In the genomic region with DNA sequence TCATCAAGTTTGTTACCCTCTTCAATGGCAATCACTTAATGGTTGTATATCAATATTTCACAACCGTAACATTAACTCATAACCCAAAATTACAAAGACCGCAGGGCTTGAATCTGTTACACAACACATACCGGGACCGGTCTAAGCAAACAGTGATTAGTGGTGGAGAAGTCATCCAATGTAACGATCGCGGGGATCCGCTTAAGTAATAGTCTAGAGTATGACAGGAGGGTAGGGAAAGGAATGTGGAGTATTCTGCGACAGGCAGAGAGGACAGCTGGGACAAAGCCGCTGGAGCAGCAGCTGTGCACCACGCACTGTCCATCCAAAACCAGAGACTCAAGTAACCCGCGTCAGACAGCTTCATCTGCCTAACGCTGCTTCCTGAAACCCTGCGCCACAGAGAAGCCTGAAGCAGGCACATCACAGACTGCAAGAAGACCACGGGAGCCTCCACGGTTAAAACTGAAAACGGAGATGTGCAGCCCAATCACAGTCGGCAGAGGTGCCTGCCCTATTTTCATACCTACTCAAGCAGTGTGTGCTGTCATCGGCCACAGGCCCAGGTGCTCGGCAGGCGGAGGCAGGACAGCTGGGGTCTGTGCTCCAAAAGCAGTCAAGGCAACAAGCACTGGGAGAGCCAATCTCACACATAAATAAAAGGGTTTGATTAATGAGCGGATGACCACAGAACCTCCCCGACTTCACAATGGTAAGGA, we compare ENCODE assay signal across 10 mouse cellular contexts. TPM values are rescaled to one million over a fixed set of nuclear protein-coding genes. Genes with fewer than 3 reads are reported as not detected.
DNase-seq lines count a peak whose midpoint lies in the region; ATAC-seq and TF ChIP-seq lines count a peak whose summit lies in the region.
"Had no signal": no experiment of that assay in that cellular context is flagged by ENCODE, and none has a peak within 500 bp of the region (broad histone marks: within the 10 kb centered on the region; RNA-seq: fewer than 3 reads in every experiment).

No protein-coding gene starts in this region.

- H3K27ac ChIP-seq in kidney, embryonic 16.5 days (ENCODE audit: low read length), result no peak overlapping the region
- H3K27ac ChIP-seq in limb, embryonic 14.5 days (replicated peaks; ENCODE audit: low read depth, low read length), result no peak overlapping the region
- no peak overlapping the region for H3K27ac ChIP-seq in thymus, adult 2 months (ENCODE audit: control insufficient read depth, insufficient read depth, low read length)
- H3K27ac ChIP-seq: midbrain, embryonic 12.5 days had no signal

- H3K4me1 ChIP-seq in kidney, embryonic 16.5 days (ENCODE audit: insufficient read depth, low read length), result peaks cover 28% of the 10 kb centered on the region
- H3K4me1 ChIP-seq in limb, embryonic 14.5 days (ENCODE audit: control insufficient read depth, insufficient read depth, low read length), result no peaks in the 10 kb centered on the region
- peaks cover 17% of the 10 kb centered on the region for H3K4me1 ChIP-seq in thymus, adult 2 months (replicated peaks; ENCODE audit: control insufficient read depth, insufficient read depth, low read length)

- DNase-seq in kidney, postnatal 36 days, result no peak
- peak; percentile 39 for DNase-seq in ZHBTc4 (ENCODE audit: low read depth, low spot score)
- peak; percentile 35 for DNase-seq in limb, embryonic 14.5 days (ENCODE audit: low spot score)
- DNase-seq in thymus, adult 2 months, result peak; percentile 42
- no peak for DNase-seq in adrenal gland, adult 18-20 months (ENCODE audit: low spot score in 2 of 2)
- DNase-seq in right cerebral cortex, postnatal 25 days, result no peak
- DNase-seq: layer of hippocampus, adult 9-11 months; right cerebral cortex, adult 18-20 months had no signal

- TF ChIP-seq POLR2A in limb, embryonic 14.5 days (IDR thresholded peaks at IDR 0.05; ENCODE audit: borderline replicate concordance, extremely low read depth, insufficient read depth, insufficient read length), result no peak
- no peak for TF ChIP-seq POLR2A in thymus, adult 2 months (IDR thresholded peaks at IDR 0.05; ENCODE audit: control insufficient read depth, extremely low read depth, insufficient read depth, low read length, poor library complexity)

- no peaks in the 10 kb centered on the region for H3K36me3 ChIP-seq in kidney, embryonic 16.5 days (ENCODE audit: insufficient read depth, low read length)
- H3K36me3 ChIP-seq in limb, embryonic 14.5 days (ENCODE audit: control insufficient read depth, insufficient read depth, low read length), result no peaks in the 10 kb centered on the region
- no peaks in the 10 kb centered on the region for H3K36me3 ChIP-seq in thymus, adult 2 months (ENCODE audit: control insufficient read depth, insufficient read depth, low read length)
- H3K36me3 ChIP-seq: midbrain, embryonic 12.5 days had no signal

- no peaks in the 10 kb centered on the region for H3K9me3 ChIP-seq in kidney, embryonic 16.5 days (ENCODE audit: low read length)
- H3K9me3 ChIP-seq in limb, embryonic 14.5 days (ENCODE audit: control insufficient read depth, low read length), result no peaks in the 10 kb centered on the region
- H3K9me3 ChIP-seq: midbrain, embryonic 12.5 days had no signal

- H3K4me3 ChIP-seq in kidney, embryonic 16.5 days (ENCODE audit: low read length), result no peak overlapping the region
- no peak overlapping the region for H3K4me3 ChIP-seq in limb, embryonic 14.5 days (replicated peaks; ENCODE audit: low read length)
- H3K4me3 ChIP-seq in thymus, adult 2 months (ENCODE audit: control insufficient read depth, insufficient read depth, low read length), result no peak overlapping the region
- H3K4me3 ChIP-seq: midbrain, embryonic 12.5 days had no signal

- peak; percentile 47; the same call in 1 of the 2 replicates for ATAC-seq in kidney, embryonic 16.5 days (ENCODE audit: low FRiP score, low TSS enrichment)
- peak; percentile 82 for ATAC-seq in limb, embryonic 14.5 days (ENCODE audit: low FRiP score, low read depth)

- no peaks in the 10 kb centered on the region for H3K27me3 ChIP-seq in kidney, embryonic 16.5 days (ENCODE audit: insufficient read depth, low read length)
- H3K27me3 ChIP-seq in limb, embryonic 14.5 days (ENCODE audit: control insufficient read depth, insufficient read depth, low read length), result no peaks in the 10 kb centered on the region
- no peaks in the 10 kb centered on the region for H3K27me3 ChIP-seq in thymus, adult 2 months (ENCODE audit: control insufficient read depth, insufficient read depth, low read length)
- H3K27me3 ChIP-seq: midbrain, embryonic 12.5 days had no signal

- 60% methylated on average over 24 of the region's 24 CpGs for WGBS in kidney, embryonic 16.5 days
- 77% methylated on average over 24 of the region's 24 CpGs for WGBS in limb, embryonic 14.5 days
- 50% methylated on average over 24 of the region's 24 CpGs for WGBS in thymus, adult 2 months

- no peak overlapping the region for H3K4me2 ChIP-seq in kidney, embryonic 16.5 days (replicated peaks; ENCODE audit: low read depth, low read length)
- H3K4me2 ChIP-seq in limb, embryonic 14.5 days (replicated peaks; ENCODE audit: low read depth, low read length, severe bottlenecking), result no peak overlapping the region
- H3K4me2 ChIP-seq: midbrain, embryonic 12.5 days had no signal

- H3K9ac ChIP-seq in kidney, embryonic 16.5 days (replicated peaks; ENCODE audit: low read length), result no peak overlapping the region
- no peak overlapping the region for H3K9ac ChIP-seq in limb, embryonic 14.5 days (ENCODE audit: low read depth, low read length, severe bottlenecking)
- H3K9ac ChIP-seq: midbrain, embryonic 12.5 days had no signal

- peak; percentile 57; the same call in 1 of the 2 replicates for TF ChIP-seq CTCF in thymus, adult 2 months (IDR thresholded peaks at IDR 0.05; ENCODE audit: borderline replicate concordance, control insufficient read depth, extremely low read depth, insufficient read depth, low read length, poor library complexity)

RNA-seq across cellular contexts. Expression of gene Rras2, which starts 13.8 kb away (rescaled TPM):
- polyA plus RNA-seq in kidney, embryonic 16.5 days (2015; fragmentation: Nextera tagmentation; extraction: Ambion mirVana), result 33.6 and 36.4 TPM in 2 replicates
- polyA plus RNA-seq in limb, embryonic 14.5 days (2012; rRNA removed), result 21.6 and 23.2 TPM in 2 replicates
- 25.4 and 29.4 TPM in 2 replicates for polyA plus RNA-seq in limb, embryonic 14.5 days (2014; fragmentation: Nextera tagmentation; extraction: Ambion mirVana)
- polyA plus RNA-seq in thymus, adult 2 months (2012; rRNA removed), result 27.4 and 37.2 TPM in 2 replicates
- total RNA-seq in adrenal gland, adult 18-20 months (2021), result 10 to 100 TPM; 30.5 to 53.7 TPM

Comparison
In these comparisons a context has a peak if more than half of its experiments do, and no peak if none do; other contexts are left out.
1. DNase-seq: peak in ZHBTc4 (single experiment), limb, embryonic 14.5 days (single experiment) and thymus, adult 2 months (single experiment); none in kidney, postnatal 36 days (0 of 2), adrenal gland, adult 18-20 months (0 of 2) and right cerebral cortex, postnatal 25 days (single experiment).